Mouse (Mus musculus) lung, adult 2 months (tissue): ENCODE measurements at regions not wholly inside any gene's neighbourhood (a gene's known extent, or its start where the extent isn't known, plus 50 kb on each side); places are given as distances from the start of the nearest gene placed in this dataset.

ENCODE experiments used
- CTCF ChIP-seq: fragments of 200-500 bp; IDR thresholded peaks from 2 replicates; pipeline ENCODE4 v1.5.1; 2011; ENCODE audit warnings: mild to moderate bottlenecking, low read length, control low read depth; ENCODE audit not compliant: insufficient read depth
- POLR2A ChIP-seq: fragments of 200-500 bp; IDR thresholded peaks from 2 replicates; pipeline ENCODE4 v1.6.1; 2011; ENCODE audit warnings: low read depth, mild to moderate bottlenecking, control low read depth, low read length, borderline replicate concordance; ENCODE audit errors: extremely low read depth

GRCm38 (mm10) chr1:168801046-168801445, 369.0 kb upstream of the Pbx1 start:
- TF ChIP-seq POLR2A, result no peak
- TF ChIP-seq CTCF, result no peak
